Mouse (Mus musculus) lung, postnatal 0 days (tissue): ENCODE measurements at regions not wholly inside any gene's neighbourhood (a gene's known extent, or its start where the extent isn't known, plus 50 kb on each side); places are given as distances from the start of the nearest gene placed in this dataset.

ENCODE experiments used
- ATAC-seq: fragments of 200-750 bp; cut with Nextera tagmentation; 2 replicates; pipeline ENCODE4 v1.8.0; 2017; ENCODE audit warnings: moderate library complexity
- DNase-seq: peaks from one replicate; pipeline ENCODE4 v3.0.0-alpha.2; 2016; ENCODE audit warnings: low spot score
- H3K27ac ChIP-seq: fragments of 300-500 bp; sonication (generic); 2 replicates; pipeline ENCODE4 v1.5.1; 2014; ENCODE audit warnings: antibody characterized with exemption, mild to moderate bottlenecking, low read length, mixed read lengths
- H3K27me3 ChIP-seq: fragments of 300-500 bp; sonication (generic); replicated peaks from 2 replicates; pipeline ENCODE4 v1.6.1; 2014; ENCODE audit warnings: low read length, mixed read lengths; ENCODE audit not compliant: insufficient read depth
- H3K36me3 ChIP-seq: fragments of 300-500 bp; sonication (generic); 2 replicates; pipeline ENCODE4 v1.6.1; 2014; ENCODE audit warnings: low read length, mixed read lengths; ENCODE audit not compliant: insufficient read depth
- H3K4me1 ChIP-seq: fragments of 300-500 bp; sonication (generic); 2 replicates; pipeline ENCODE4 v1.6.1; 2014; ENCODE audit warnings: antibody characterized with exemption, low read depth, low read length, mixed read lengths; ENCODE audit not compliant: insufficient read depth
- H3K4me2 ChIP-seq: fragments of 300-500 bp; sonication (generic); replicated peaks from 2 replicates; pipeline ENCODE4 v1.6.1; 2014; ENCODE audit warnings: low read depth, mild to moderate bottlenecking, low read length, moderate library complexity, mixed read lengths
- H3K4me3 ChIP-seq: fragments of 300-500 bp; sonication (generic); 2 replicates; pipeline ENCODE4 v1.5.1; 2014; ENCODE audit warnings: low read depth, low read length
- H3K9ac ChIP-seq: fragments of 300-500 bp; sonication (generic); replicated peaks from 2 replicates; pipeline ENCODE4 v1.6.1; 2014; ENCODE audit warnings: low read depth, mild to moderate bottlenecking
- H3K9me3 ChIP-seq: fragments of 300-500 bp; sonication (generic); 2 replicates; pipeline ENCODE4 v1.6.1; 2016; ENCODE audit warnings: low read length, mixed read lengths
- CTCF ChIP-seq: IDR thresholded peaks from 2 replicates; pipeline ENCODE4 v1.5.1; 2016; ENCODE audit warnings: antibody characterized with exemption, mild to moderate bottlenecking
- EP300 ChIP-seq: IDR thresholded peaks from 2 replicates; pipeline ENCODE4 v1.6.1; 2016; ENCODE audit warnings: antibody characterized with exemption, mild to moderate bottlenecking, control low read depth
- WGBS: fragments of 180-500 bp; shearing (Covaris S2); extraction: QIAGEN DNeasy Blood & Tissue Kit; methylation state at CpG from one replicate; pipeline ENCODE4 v1.1.7; 2014; 5-methylcytosine and 5-hydroxymethylcytosine counted together

DNA sequence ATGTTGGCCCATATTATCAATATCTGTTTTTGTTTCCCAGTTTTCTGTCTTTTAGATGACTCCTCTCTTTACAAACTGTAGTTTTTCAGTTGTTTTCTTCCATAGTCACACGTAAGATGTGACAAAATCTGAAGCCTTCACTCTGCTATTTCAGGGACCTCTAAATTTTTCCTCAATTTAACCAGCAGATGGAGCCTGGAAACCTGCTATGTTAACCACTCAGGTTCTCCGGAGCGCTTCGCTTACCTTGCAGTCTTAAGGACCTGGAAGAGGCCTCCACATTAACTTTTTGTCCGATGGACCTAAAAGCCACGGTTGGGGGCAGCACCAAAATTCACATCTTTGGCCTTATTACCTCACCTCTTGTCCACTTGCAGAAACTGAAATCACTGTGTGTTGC is 248.4 kb downstream of the Papss1 start:
- no peaks in the 10 kb centered on the region for H3K36me3 ChIP-seq
- no peak for ATAC-seq
- DNase-seq = peak; percentile 24
- H3K27ac ChIP-seq = no peak overlapping the region
- WGBS = 34% methylated on average over 6 of the region's 6 CpGs
- H3K4me3 ChIP-seq = no peak overlapping the region
- H3K4me2 ChIP-seq = no peak overlapping the region
- H3K9ac ChIP-seq = no peak overlapping the region
- no peaks in the 10 kb centered on the region for H3K27me3 ChIP-seq
- H3K4me1 ChIP-seq = no peaks in the 10 kb centered on the region
- no peaks in the 10 kb centered on the region for H3K9me3 ChIP-seq
- TF ChIP-seq CTCF (peak; percentile 39), EP300 (no peak)

DNA sequence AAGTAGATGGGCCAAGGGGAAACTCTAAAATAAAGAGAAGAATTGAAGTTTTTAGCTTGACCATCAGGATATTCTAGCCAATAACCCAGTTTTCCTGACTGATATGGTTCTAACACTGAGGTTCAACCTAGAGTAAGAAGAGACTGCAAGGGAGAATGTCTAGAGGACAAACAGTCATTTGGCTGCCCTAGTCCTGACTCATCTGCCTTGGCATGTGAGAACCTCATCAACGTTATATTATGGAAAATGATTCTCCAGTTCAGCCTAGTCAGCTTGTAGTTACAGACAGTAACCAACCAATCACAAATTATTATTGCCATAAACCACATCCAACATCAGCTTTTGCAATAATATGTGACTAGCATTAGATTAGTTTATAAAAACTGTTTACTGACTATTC is 254.2 kb downstream of the Papss1 start:
- H3K9ac ChIP-seq = no peak overlapping the region
- ATAC-seq (no peak), DNase-seq (no peak)
- no peaks in the 10 kb centered on the region for H3K9me3 ChIP-seq
- TF ChIP-seq EP300 (no peak), CTCF (no peak)
- no peak overlapping the region for H3K4me3 ChIP-seq
- no peak overlapping the region for H3K27ac ChIP-seq
- no peaks in the 10 kb centered on the region for H3K36me3 ChIP-seq
- no peak overlapping the region for H3K4me2 ChIP-seq
- WGBS = 82% methylated on average over 1 of the region's 1 CpGs
- no peaks in the 10 kb centered on the region for H3K27me3 ChIP-seq
- H3K4me1 ChIP-seq = no peaks in the 10 kb centered on the region

DNA sequence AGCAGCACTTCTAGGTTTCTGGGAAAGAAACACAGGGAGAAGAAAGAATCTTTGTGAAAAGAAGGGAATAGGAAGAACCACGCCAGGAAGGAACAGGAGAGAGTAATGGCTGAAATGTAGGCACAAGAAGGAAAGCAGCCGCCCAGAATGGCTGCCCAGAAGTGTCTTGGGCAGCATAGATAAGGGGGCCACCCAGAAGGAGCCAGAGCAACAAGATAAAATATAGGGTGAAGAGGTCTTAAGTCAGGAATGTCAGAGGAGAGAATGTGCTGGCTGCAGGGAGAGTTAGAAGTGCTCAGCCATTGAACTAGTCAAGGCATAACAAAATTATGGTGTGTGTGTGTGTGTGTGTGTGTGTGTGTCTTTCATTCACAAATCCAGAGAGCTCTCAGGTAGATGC is 227.7 kb upstream of the Dkk2 start:
- no peak overlapping the region for H3K9ac ChIP-seq
- H3K27me3 ChIP-seq = no peaks in the 10 kb centered on the region
- no peaks in the 10 kb centered on the region for H3K36me3 ChIP-seq
- H3K27ac ChIP-seq = no peak overlapping the region
- 34% methylated on average over 2 of the region's 2 CpGs for WGBS
- ATAC-seq (no peak), DNase-seq (no peak)
- no peaks in the 10 kb centered on the region for H3K9me3 ChIP-seq
- H3K4me2 ChIP-seq = no peak overlapping the region
- TF ChIP-seq CTCF (no peak), EP300 (no peak)
- H3K4me3 ChIP-seq = no peak overlapping the region
- no peaks in the 10 kb centered on the region for H3K4me1 ChIP-seq

DNA sequence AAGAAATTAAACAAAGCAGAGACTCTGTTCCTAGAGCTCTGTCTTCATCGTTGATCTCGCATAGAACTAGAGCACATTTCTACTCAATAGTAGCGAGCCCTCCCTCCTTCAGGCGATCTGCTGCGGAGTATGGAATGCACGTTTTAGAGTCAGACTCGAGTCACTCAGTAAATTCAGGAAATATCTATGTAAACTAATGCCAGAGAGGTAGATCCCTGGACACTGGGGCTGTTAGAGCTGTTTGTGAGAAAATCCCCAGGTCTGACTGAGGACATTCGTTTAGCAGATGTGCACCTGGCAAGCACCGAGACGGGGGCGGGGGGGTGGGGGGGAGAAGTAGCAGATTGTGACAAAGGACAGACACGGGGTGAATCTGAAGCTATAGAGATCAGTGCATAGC is 226.0 kb upstream of the Dkk2 start:
- DNase-seq = no peak
- no peak overlapping the region for H3K27ac ChIP-seq
- H3K9me3 ChIP-seq = no peaks in the 10 kb centered on the region
- TF ChIP-seq CTCF = no peak
- H3K36me3 ChIP-seq = no peaks in the 10 kb centered on the region
- no peak for ATAC-seq
- no peak overlapping the region for H3K9ac ChIP-seq
- H3K4me2 ChIP-seq = no peak overlapping the region
- no peaks in the 10 kb centered on the region for H3K27me3 ChIP-seq
- H3K4me3 ChIP-seq = no peak overlapping the region
- no peaks in the 10 kb centered on the region for H3K4me1 ChIP-seq
- 32% methylated on average over 12 of the region's 12 CpGs for WGBS

DNA sequence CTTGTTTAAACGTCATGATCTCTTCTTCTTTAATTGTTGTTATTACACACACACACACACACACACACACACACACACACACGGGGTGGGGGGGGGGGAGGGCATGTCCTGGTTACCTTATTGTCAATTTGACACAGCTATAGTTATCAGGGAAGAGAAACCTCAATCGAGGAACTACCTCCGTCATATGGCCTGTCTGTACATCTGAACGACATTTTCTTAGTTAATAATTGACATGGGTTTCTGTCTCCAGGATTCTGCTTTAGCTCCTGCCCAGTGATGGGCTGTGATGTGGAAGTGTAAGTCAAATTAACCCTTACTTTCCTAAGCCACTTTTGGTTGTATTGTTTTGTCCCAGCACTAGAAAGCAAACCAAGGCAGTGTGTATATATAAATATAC is 220.0 kb upstream of the Dkk2 start:
- WGBS = 37% methylated on average over 5 of the region's 5 CpGs
- no peak for ATAC-seq

DNA sequence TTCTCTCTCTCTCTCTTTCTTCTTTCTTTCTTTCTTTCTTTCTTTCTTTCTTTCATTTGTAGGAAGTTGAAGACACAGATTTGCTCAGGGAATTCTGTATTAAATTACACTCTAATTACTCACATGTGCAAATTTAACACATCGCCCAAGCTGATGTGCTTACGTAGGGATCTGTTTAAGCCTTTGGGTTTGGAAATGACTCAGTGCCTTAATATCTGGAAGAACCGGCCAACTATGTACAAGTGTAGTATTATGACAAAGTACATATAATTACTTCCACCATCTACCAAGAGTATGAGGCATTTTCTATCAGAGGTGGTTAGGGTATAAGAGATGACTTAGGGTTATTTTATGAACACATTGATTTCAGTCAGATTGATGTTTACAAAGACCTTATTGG is 217.8 kb upstream of the Dkk2 start:
- TF ChIP-seq EP300 (no peak), CTCF (no peak)
- DNase-seq (no peak), ATAC-seq (no peak)
- 93% methylated on average over 3 of the region's 3 CpGs for WGBS
- no peak overlapping the region for H3K9ac ChIP-seq
- no peak overlapping the region for H3K27ac ChIP-seq
- no peak overlapping the region for H3K4me2 ChIP-seq
- no peaks in the 10 kb centered on the region for H3K4me1 ChIP-seq
- no peaks in the 10 kb centered on the region for H3K9me3 ChIP-seq
- H3K4me3 ChIP-seq = no peak overlapping the region
- H3K27me3 ChIP-seq = no peaks in the 10 kb centered on the region
- no peaks in the 10 kb centered on the region for H3K36me3 ChIP-seq

More for the DNA sequence above, 220.0 kb upstream of the Dkk2 start:
- DNase-seq = no peak
- Histone ChIP-seq H3K9me3 (no peaks in the 10 kb centered on the region), H3K27ac (no peak overlapping the region), H3K4me1 (no peaks in the 10 kb centered on the region), H3K36me3 (no peaks in the 10 kb centered on the region), H3K9ac (no peak overlapping the region), H3K4me2 (no peak overlapping the region), H3K4me3 (no peak overlapping the region), H3K27me3 (no peaks in the 10 kb centered on the region)
- TF ChIP-seq CTCF (no peak), EP300 (no peak)

DNA sequence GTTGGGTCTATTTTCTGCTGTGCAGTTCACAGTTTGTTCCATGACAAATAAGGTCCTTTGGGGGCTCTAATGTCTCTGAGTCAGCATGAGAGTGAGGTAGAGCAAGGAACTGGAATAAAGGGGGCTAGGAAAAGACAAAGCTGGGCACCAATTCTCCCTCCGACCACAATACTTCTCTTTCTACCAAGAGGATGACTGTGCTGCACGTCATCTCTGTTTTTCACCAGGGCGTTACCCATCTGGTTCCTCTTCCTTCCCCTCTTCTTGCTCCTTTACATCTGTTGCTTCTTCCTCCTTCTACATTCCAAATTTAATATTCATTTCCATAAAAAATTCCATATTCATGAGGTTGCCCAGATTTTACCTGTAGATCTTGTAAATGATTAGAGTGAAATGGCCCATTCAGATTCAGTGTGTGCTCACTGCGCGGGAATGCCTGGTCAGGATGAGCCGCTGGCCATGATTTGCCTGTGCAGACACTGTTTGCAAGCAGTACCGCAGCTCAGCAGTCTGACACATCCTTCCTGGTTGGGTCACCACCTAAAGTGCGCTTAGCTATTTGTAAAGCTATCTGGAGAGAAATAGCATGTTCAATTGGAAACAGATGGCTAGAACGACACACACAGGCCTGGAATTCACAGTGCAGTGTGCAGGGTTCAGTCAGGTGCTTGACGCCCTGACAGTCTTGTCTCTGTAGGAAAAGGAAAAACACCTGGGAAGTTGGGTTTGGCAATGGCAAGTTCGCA is 216.7 kb upstream of the Dkk2 start:
- no peaks in the 10 kb centered on the region for H3K4me1 ChIP-seq
- no peak for DNase-seq
- H3K27me3 ChIP-seq = no peaks in the 10 kb centered on the region
- no peak for ATAC-seq
- TF ChIP-seq CTCF (no peak), EP300 (no peak)
- H3K27ac ChIP-seq = no peak overlapping the region
- H3K9ac ChIP-seq = no peak overlapping the region
- no peaks in the 10 kb centered on the region for H3K9me3 ChIP-seq
- H3K36me3 ChIP-seq = no peaks in the 10 kb centered on the region
- H3K4me3 ChIP-seq = no peak overlapping the region
- WGBS = 71% methylated on average over 11 of the region's 11 CpGs
- no peak overlapping the region for H3K4me2 ChIP-seq
